Mouse (Mus musculus) left cerebral cortex, adult 18-20 months (tissue): ENCODE measurements around the gene Ttc6. TPM values are rescaled to one million over a fixed set of nuclear protein-coding genes. Genes with fewer than 3 reads are reported as not detected.

Experiments used
- DNase-seq, 2 experiments: peaks; one replicate each; pipeline ENCODE4 v3.0.0; 2021 to 2022; ENCODE audit warnings: low spot score in 2 of 2, mixed read lengths in 1 of 2
- total RNA-seq, 2 experiments: library from RNA; stranded (reverse); gene quantifications; 2 replicates each; pipeline ENCODE4 v1.2.3; 2021

Ttc6 gene
- total RNA-seq, 2 experiments from 2014 or later, result 0.07 TPM; not detected in 1

- DNase-seq, result no peak
Observed at GRCm38 (mm10) chr12:57545371-57546241, 18.3 kb upstream of the Ttc6 start.

GRCm38 (mm10) chr12:57546415-57547201 lies 17.3 kb upstream of the Ttc6 start, which contains the start of gene Foxa1:
Foxa1 (minus strand) TSS chr12:57546916.
- DNase-seq, result no peak

GRCm38 (mm10) chr12:57547890-57548289 lies 16.0 kb upstream of the Ttc6 start:
- no peak for DNase-seq

GRCm38 (mm10) chr12:57548352-57548980 lies 15.4 kb upstream of the Ttc6 start:
- DNase-seq, result no peak

- DNase-seq, result no peak
Observed at GRCm38 (mm10) chr12:57548981-57549666, 14.8 kb upstream of the Ttc6 start.

- DNase-seq, result no peak
Observed at GRCm38 (mm10) chr12:57549667-57550160, 14.2 kb upstream of the Ttc6 start.

- no peak for DNase-seq
Observed at GRCm38 (mm10) chr12:57550181-57550808, 13.6 kb upstream of the Ttc6 start.

- no peak for DNase-seq
Observed at GRCm38 (mm10) chr12:57550881-57551280, 13.0 kb upstream of the Ttc6 start.

GRCm38 (mm10) chr12:57552286-57552685 lies 11.6 kb upstream of the Ttc6 start:
- no peak for DNase-seq

GRCm38 (mm10) chr12:57554091-57554490 lies 9.8 kb upstream of the Ttc6 start:
- no peak for DNase-seq

- DNase-seq, result no peak
Observed at GRCm38 (mm10) chr12:57571773-57572172, 7.9 kb downstream of the Ttc6 start.

GRCm38 (mm10) chr12:57572415-57572814 lies 8.5 kb downstream of the Ttc6 start:
- no peak for DNase-seq

- DNase-seq, result peak in 1 of 2 experiments; percentile 11
Observed at GRCm38 (mm10) chr12:57575931-57576628, 12.2 kb downstream of the Ttc6 start.

GRCm38 (mm10) chr12:57607624-57608023 lies 43.7 kb downstream of the Ttc6 start:
- DNase-seq, result no peak

- no peak for DNase-seq
Observed at GRCm38 (mm10) chr12:57615137-57615536, 51.2 kb downstream of the Ttc6 start.

GRCm38 (mm10) chr12:57622030-57622429 lies 58.1 kb downstream of the Ttc6 start:
- DNase-seq, result no peak

GRCm38 (mm10) chr12:57623264-57623663 lies 59.4 kb downstream of the Ttc6 start:
- DNase-seq, result no peak

GRCm38 (mm10) chr12:57624011-57624608 lies 60.2 kb downstream of the Ttc6 start:
- no peak for DNase-seq

- no peak for DNase-seq
Observed at GRCm38 (mm10) chr12:57650011-57650410, 86.1 kb downstream of the Ttc6 start.
